Mouse (Mus musculus) bone marrow, adult 2 months (tissue): Measurements from ENCODE around the gene Sptbn4. TPM values are rescaled to one million over a fixed set of nuclear protein-coding genes. Genes with fewer than 3 reads are reported as not detected.
A peak's percentile ranks its signal among the peaks of the same experiment; 100 is the strongest.

Experiments used
- H3K27ac ChIP-seq: fragments of 200-500 bp; 2 replicates; pipeline ENCODE4 v1.5.1; 2012; ENCODE audit warnings: low read depth, mild to moderate bottlenecking, control low read depth, inconsistent platforms, low read length; ENCODE audit not compliant: control insufficient read depth, poor library complexity, insufficient read depth
- H3K4me1 ChIP-seq: fragments of 200-500 bp; 2 replicates; pipeline ENCODE4 v1.6.1; 2011; ENCODE audit warnings: low read length; ENCODE audit not compliant: control insufficient read depth, insufficient read depth
- H3K4me3 ChIP-seq: fragments of 200-500 bp; replicated peaks from 2 replicates; pipeline ENCODE3; 2011; ENCODE audit warnings: mild to moderate bottlenecking, low read depth, low read length, control low read depth; ENCODE audit not compliant: control insufficient read depth
- CTCF ChIP-seq: fragments of 200-500 bp; IDR thresholded peaks from 2 replicates; pipeline ENCODE4 v1.5.1; 2011; ENCODE audit warnings: low read length, control low read depth; ENCODE audit not compliant: control insufficient read depth, insufficient read depth
- POLR2A ChIP-seq: fragments of 200-500 bp; IDR thresholded peaks from 2 replicates; pipeline ENCODE4 v1.6.1; 2011; ENCODE audit warnings: low read depth, mild to moderate bottlenecking, control low read depth, low read length, borderline replicate concordance; ENCODE audit not compliant: control insufficient read depth
- WGBS: fragments of 180-500 bp; shearing (Covaris S2); methylation state at CpG from one replicate; pipeline ENCODE4 v1.1.7; 2018; 5-methylcytosine and 5-hydroxymethylcytosine counted together
- polyA plus RNA-seq: library from polyadenylated mRNA; stranded (reverse); fragments of >200 nt; gene quantifications from 2 replicates; pipeline ENCODE4 v1.2.4, GENCODE M21; 2011; ENCODE audit warnings: low replicate concordance; ENCODE audit not compliant: missing spikeins, insufficient read depth, insufficient read length

The Sptbn4 gene
- polyA plus RNA-seq, 1 experiment, result 0.62 TPM

- WGBS, result 60% methylated on average over 7 of the region's 7 CpGs
- TF ChIP-seq POLR2A (no peak), CTCF (no peak)
- Histone ChIP-seq H3K4me1 (no peaks in the 10 kb centered on the region), H3K27ac (no peak overlapping the region), H3K4me3 (no peak overlapping the region)
These were observed 31.1 kb upstream of the Sptbn4 start for GRCm38 (mm10) chr7:27478561-27478960.

GRCm38 (mm10) chr7:27476098-27476635 lies 28.7 kb upstream of the Sptbn4 start:
- TF ChIP-seq POLR2A (no peak), CTCF (no peak)
- 95% methylated on average over 14 of the region's 14 CpGs for WGBS
- Histone ChIP-seq H3K4me3 (no peak overlapping the region), H3K4me1 (no peaks in the 10 kb centered on the region), H3K27ac (no peak overlapping the region)

GRCm38 (mm10) chr7:27475596-27475995 lies 28.1 kb upstream of the Sptbn4 start:
- 96% methylated on average over 2 of the region's 2 CpGs for WGBS
- Histone ChIP-seq H3K27ac (no peak overlapping the region), H3K4me1 (no peaks in the 10 kb centered on the region), H3K4me3 (no peak overlapping the region)
- TF ChIP-seq POLR2A, result no peak
- TF ChIP-seq CTCF, result no peak

DNA sequence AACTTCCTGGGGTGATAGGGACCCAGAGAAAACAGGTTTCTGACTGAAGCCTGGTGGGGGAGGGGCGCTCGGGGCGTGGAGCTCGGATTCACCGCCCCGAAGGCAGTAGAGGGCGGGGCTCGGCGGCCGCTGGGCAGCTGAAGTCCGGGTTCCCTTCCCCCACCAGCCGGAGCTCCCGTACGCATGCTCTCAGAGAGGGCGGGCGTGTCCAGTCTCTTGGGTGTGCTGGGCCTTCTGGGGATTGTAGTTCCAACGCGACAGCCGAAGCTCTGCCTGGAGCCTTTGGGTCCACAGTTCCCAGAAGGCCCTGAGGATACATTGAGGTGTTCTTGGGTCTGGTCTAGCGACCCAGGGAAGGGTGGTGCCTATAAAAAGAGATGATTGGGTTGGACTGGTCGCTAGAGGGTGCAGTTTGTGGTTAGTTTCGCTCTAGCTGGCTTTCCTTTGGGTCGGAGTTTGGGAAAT lies 27.0 kb upstream of the Sptbn4 start:
- WGBS, result under 1% methylated on average over 23 of the region's 23 CpGs
- Histone ChIP-seq H3K27ac (peak overlapping the region; percentile 95), H3K4me1 (no peaks in the 10 kb centered on the region), H3K4me3 (peak overlapping the region; percentile 69)
- TF ChIP-seq CTCF (peak; percentile 38; the same call in 1 of the 2 replicates), POLR2A (no peak; the same call in 1 of the 2 replicates)

GRCm38 (mm10) chr7:27473835-27474489 lies 26.5 kb upstream of the Sptbn4 start:
- Histone ChIP-seq H3K4me3 (peak overlapping the region; percentile 69), H3K4me1 (no peaks in the 10 kb centered on the region), H3K27ac (peak overlapping the region; percentile 95)
- TF ChIP-seq POLR2A (no peak), CTCF (no peak)
- under 1% methylated on average over 34 of the region's 34 CpGs for WGBS

DNA sequence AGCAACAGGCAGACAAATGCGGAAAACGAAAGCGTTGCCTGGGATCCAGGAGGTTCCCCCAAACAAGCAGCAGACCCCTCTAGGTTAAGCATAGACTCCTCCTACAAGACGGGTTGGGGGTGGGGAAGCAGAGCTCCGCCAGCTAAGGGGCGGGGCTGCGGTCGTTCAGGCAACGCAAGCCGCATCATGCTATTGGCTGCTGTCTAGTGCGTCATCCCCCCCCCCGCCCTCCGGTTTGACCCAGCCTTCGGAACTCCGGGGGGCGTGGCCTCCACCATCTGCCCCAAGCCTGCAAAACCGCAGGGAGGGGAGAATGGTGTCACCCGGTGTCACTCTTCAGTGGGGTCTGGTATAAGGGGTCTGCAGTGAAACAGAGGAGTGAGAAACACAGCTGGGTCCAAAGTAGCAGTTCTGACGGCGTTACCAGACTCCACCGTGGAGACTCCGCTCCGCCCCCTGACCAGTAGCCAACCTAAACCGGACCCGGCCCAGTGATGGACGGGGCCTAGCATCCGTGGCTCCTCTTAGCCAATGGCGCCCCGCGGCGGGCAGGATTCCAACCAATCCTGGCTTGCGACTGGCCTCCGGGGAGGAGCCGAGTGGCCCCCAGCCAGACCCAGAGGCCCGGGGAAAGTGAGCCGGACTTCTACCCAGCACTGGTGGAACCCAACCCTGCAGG lies 25.8 kb upstream of the Sptbn4 start, which contains the start of gene Sertad3:
TSS of gene Sertad3 (plus strand) at position 613 of the 679 bp plus-strand sequence.
- TF ChIP-seq POLR2A (peak; percentile 69; the same call in 1 of the 2 replicates), CTCF (no peak)
- under 1% methylated on average over 36 of the region's 36 CpGs for WGBS
- Histone ChIP-seq H3K4me3 (peak within 1 kb of the TSS; percentile 69), H3K4me1 (no peaks in the 10 kb centered on the region), H3K27ac (peak within 1 kb of the TSS; percentile 95)

DNA sequence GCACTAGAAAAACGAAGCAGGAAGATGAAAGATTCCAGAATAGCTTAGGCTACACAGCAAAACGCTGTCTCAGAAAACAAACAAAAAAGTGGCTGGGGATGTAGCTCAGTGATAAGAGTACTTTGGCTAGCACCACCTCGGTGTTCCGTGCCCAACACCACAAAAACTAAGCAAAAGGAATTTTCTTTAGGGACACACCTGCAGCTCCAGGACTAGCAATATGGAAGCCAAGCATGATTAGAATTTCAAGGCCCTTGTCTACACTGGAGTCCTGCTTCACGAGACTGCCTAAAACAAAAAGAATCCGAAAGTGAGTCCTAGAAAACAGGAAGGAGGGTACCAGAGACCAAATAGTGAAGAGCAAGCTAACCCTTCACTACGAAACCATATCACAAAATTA lies 25.1 kb upstream of the Sptbn4 start:
- no peak for TF ChIP-seq CTCF
- TF ChIP-seq POLR2A, result no peak
- Histone ChIP-seq H3K4me3 (peak overlapping the region; percentile 64), H3K27ac (peak overlapping the region; percentile 66; the same call in 1 of the 2 replicates), H3K4me1 (no peaks in the 10 kb centered on the region)
- WGBS, result under 1% methylated on average over 7 of the region's 7 CpGs

GRCm38 (mm10) chr7:27471390-27472120 lies 24.1 kb upstream of the Sptbn4 start:
- TF ChIP-seq POLR2A (no peak), CTCF (no peak)
- no peaks in the 10 kb centered on the region for H3K4me1 ChIP-seq
- 91% methylated on average over 11 of the region's 11 CpGs for WGBS
- H3K4me3 ChIP-seq, result no peak overlapping the region
- H3K27ac ChIP-seq, result no peak overlapping the region
